Mouse (Mus musculus) forebrain, embryonic 14.5 days (tissue): ENCODE results near the gene Fam71f2. TPM values are rescaled to one million over a fixed set of nuclear protein-coding genes. Genes with fewer than 3 reads are reported as not detected.

Experiments
- ATAC-seq: fragments of 200-750 bp; cut with Nextera tagmentation; 2 replicates; pipeline ENCODE4 v1.8.0; 2017; ENCODE audit warnings: mild to moderate bottlenecking, moderate library complexity
- DNase-seq: peaks from one replicate; pipeline ENCODE4 v3.0.0-alpha.2; 2015; ENCODE audit warnings: low spot score
- H3K27ac ChIP-seq: fragments of 300-500 bp; sonication (generic); 2 replicates; pipeline ENCODE4 v1.5.1; 2014; ENCODE audit warnings: low read depth, mild to moderate bottlenecking, control low read depth, low read length, moderate library complexity
- H3K27me3 ChIP-seq: fragments of 300-500 bp; sonication (generic); replicated peaks from 2 replicates; pipeline ENCODE4 v1.6.1; 2014; ENCODE audit warnings: low read length, control low read depth, mixed read lengths; ENCODE audit not compliant: control insufficient read depth, insufficient read depth
- H3K36me3 ChIP-seq: fragments of 300-500 bp; sonication (generic); 2 replicates; pipeline ENCODE4 v1.6.1; 2014; ENCODE audit warnings: low read length, control low read depth; ENCODE audit not compliant: control insufficient read depth, insufficient read depth
- H3K4me1 ChIP-seq: fragments of 300-500 bp; sonication (generic); 2 replicates; pipeline ENCODE4 v1.6.1; 2014; ENCODE audit warnings: antibody characterized with exemption, low read length, control low read depth; ENCODE audit not compliant: control insufficient read depth, insufficient read depth
- H3K4me2 ChIP-seq: fragments of 300-500 bp; sonication (generic); 2 replicates; pipeline ENCODE4 v1.6.1; 2014; ENCODE audit warnings: mild to moderate bottlenecking, control low read depth, low read length
- H3K4me3 ChIP-seq: fragments of 300-500 bp; sonication (generic); 2 replicates; pipeline ENCODE4 v1.5.1; 2014; ENCODE audit warnings: low read depth, low read length, control low read depth
- H3K9ac ChIP-seq: fragments of 300-500 bp; sonication (generic); 2 replicates; pipeline ENCODE4 v1.6.1; 2014; ENCODE audit warnings: mild to moderate bottlenecking, low read length, control low read depth, moderate library complexity
- H3K9me3 ChIP-seq: fragments of 300-500 bp; sonication (generic); replicated peaks from 2 replicates; pipeline ENCODE4 v1.6.1; 2016; ENCODE audit warnings: low read length, control low read depth, mixed read lengths; ENCODE audit not compliant: control insufficient read depth
- WGBS: fragments of 180-500 bp; shearing (Covaris S2); extraction: QIAGEN DNeasy Blood & Tissue Kit; methylation state at CpG from one replicate; pipeline ENCODE4 v1.1.7; 2014; 5-methylcytosine and 5-hydroxymethylcytosine counted together
- polyA plus RNA-seq: library from polyadenylated mRNA; unstranded; fragments of >200 nt; fragmentation: Nextera tagmentation; extraction: Ambion mirVana; gene quantifications from 2 replicates; pipeline ENCODE4 v1.2.1, GENCODE M21; 2014

Gene Fam71f2
- polyA plus RNA-seq, result 0.53 and 1.0 TPM in 2 replicates

- no peaks in the 10 kb centered on the region for H3K27me3 ChIP-seq
- no peak for ATAC-seq
- no peaks in the 10 kb centered on the region for H3K9me3 ChIP-seq
- no peak within 1 kb of the TSS for H3K27ac ChIP-seq
- WGBS, result 82% methylated on average over 8 of the region's 8 CpGs
- no peaks in the 10 kb centered on the region for H3K4me1 ChIP-seq
- H3K4me2 ChIP-seq, result no peak within 1 kb of the TSS
- H3K36me3 ChIP-seq, result 0 out of 2 replicates have a peak, but pooled peaks cover 7% of the 10 kb centered on the region
- no peak within 1 kb of the TSS for H3K4me3 ChIP-seq
- no peak within 1 kb of the TSS for H3K9ac ChIP-seq
- DNase-seq, result no peak
Observed at GRCm38 (mm10) chr6:29279293-29279692, at the start of gene Fam71f2. Gene Fam71f2 (plus strand): TSS chr6:29279593.

- H3K4me2 ChIP-seq, result no peak overlapping the region
- no peaks in the 10 kb centered on the region for H3K4me1 ChIP-seq
- H3K9me3 ChIP-seq, result no peaks in the 10 kb centered on the region
- H3K36me3 ChIP-seq, result no peaks in the 10 kb centered on the region
- no peak overlapping the region for H3K9ac ChIP-seq
- no peaks in the 10 kb centered on the region for H3K27me3 ChIP-seq
- H3K4me3 ChIP-seq, result no peak overlapping the region
- no peak for DNase-seq
- no peak overlapping the region for H3K27ac ChIP-seq
- no peak for ATAC-seq
- WGBS, result 69% methylated on average over 6 of the region's 6 CpGs
Observed at GRCm38 (mm10) chr6:29230386-29230785, 49.0 kb upstream of the Fam71f2 start.

- no peak overlapping the region for H3K27ac ChIP-seq
Observed at GRCm38 (mm10) chr6:29231799-29232198, 47.6 kb upstream of the Fam71f2 start.

GRCm38 (mm10) chr6:29232321-29232720 is 47.1 kb upstream of the Fam71f2 start:
- Histone ChIP-seq H3K9ac (no peak overlapping the region), H3K36me3 (no peaks in the 10 kb centered on the region), H3K4me1 (no peaks in the 10 kb centered on the region), H3K27me3 (no peaks in the 10 kb centered on the region), H3K27ac (no peak overlapping the region), H3K9me3 (no peaks in the 10 kb centered on the region), H3K4me2 (no peak overlapping the region), H3K4me3 (no peak overlapping the region)
- ATAC-seq (no peak), DNase-seq (no peak)
- 82% methylated on average over 6 of the region's 6 CpGs for WGBS

More at GRCm38 (mm10) chr6:29231799-29232198, 47.6 kb upstream of the Fam71f2 start:
- 84% methylated on average over 3 of the region's 3 CpGs for WGBS
- no peak for ATAC-seq
- Histone ChIP-seq H3K9me3 (no peaks in the 10 kb centered on the region), H3K9ac (no peak overlapping the region), H3K4me2 (no peak overlapping the region), H3K36me3 (no peaks in the 10 kb centered on the region), H3K4me1 (no peaks in the 10 kb centered on the region), H3K4me3 (no peak overlapping the region), H3K27me3 (no peaks in the 10 kb centered on the region)
- DNase-seq, result no peak

DNA sequence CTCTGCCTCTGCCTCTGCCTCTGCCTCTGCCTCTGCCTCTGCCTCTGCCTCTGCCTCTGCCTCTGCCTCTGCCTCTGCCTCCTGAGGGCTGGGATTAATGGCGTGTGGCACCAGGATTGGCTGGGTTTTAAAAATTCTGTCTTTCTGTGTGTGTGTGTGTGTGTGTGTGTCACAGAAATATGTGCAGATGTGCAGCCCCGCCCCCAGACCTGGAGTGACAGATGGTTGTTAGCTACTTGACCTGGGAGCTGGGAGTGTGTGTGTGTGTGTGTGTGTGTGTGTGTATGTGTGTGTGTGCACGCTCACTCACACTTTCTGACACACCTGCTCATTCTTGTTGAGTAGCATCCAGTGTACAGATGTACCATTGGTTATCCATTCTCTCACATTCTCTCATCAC is 45.7 kb upstream of the Fam71f2 start:
- Histone ChIP-seq H3K9ac (no peak overlapping the region), H3K4me3 (no peak overlapping the region), H3K4me2 (no peak overlapping the region), H3K27me3 (no peaks in the 10 kb centered on the region), H3K27ac (no peak overlapping the region), H3K9me3 (no peaks in the 10 kb centered on the region), H3K4me1 (no peaks in the 10 kb centered on the region), H3K36me3 (no peaks in the 10 kb centered on the region)
- 78% methylated on average over 3 of the region's 3 CpGs for WGBS
- ATAC-seq (no peak), DNase-seq (no peak)

- 51% methylated on average over 8 of the region's 8 CpGs for WGBS
- Histone ChIP-seq H3K9ac (no peak overlapping the region), H3K9me3 (no peaks in the 10 kb centered on the region), H3K27ac (no peak overlapping the region), H3K36me3 (no peaks in the 10 kb centered on the region), H3K4me3 (no peak overlapping the region), H3K4me1 (no peaks in the 10 kb centered on the region), H3K27me3 (no peaks in the 10 kb centered on the region), H3K4me2 (no peak overlapping the region)
- peak; percentile 22 for DNase-seq
- no peak for ATAC-seq
Observed at GRCm38 (mm10) chr6:29234272-29234671, 45.1 kb upstream of the Fam71f2 start.

DNA sequence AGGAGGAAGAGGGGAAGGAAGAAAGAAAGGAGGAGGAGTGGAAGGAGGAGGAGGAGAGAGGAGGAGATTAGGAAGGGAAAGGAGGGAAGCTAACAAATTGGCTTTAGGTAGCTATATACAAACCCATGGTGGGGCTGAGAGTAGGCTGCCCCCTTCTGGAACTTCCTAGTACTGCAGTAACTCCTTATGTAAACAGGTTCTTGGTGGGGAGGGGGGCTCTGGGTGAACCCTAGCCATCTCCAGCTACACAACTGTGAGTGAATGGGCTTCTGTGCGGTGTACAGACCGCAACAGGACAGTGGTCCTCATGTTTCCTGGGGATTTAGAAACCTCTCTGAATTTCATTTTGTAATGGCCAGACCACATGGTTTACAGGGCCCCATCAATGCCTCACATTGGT is 38.6 kb upstream of the Fam71f2 start:
- Histone ChIP-seq H3K36me3 (no peaks in the 10 kb centered on the region), H3K9ac (no peak overlapping the region), H3K4me2 (no peak overlapping the region), H3K9me3 (no peaks in the 10 kb centered on the region), H3K4me1 (no peaks in the 10 kb centered on the region), H3K27ac (no peak overlapping the region), H3K27me3 (no peaks in the 10 kb centered on the region), H3K4me3 (no peak overlapping the region)
- WGBS, result 45% methylated on average over 2 of the region's 2 CpGs
- peak; percentile 59 for DNase-seq
- no peak for ATAC-seq

- ATAC-seq, result no peak
- no peak overlapping the region for H3K27ac ChIP-seq
- WGBS, result 45% methylated on average over 2 of the region's 2 CpGs
- H3K9ac ChIP-seq, result no peak overlapping the region
- H3K4me2 ChIP-seq, result no peak overlapping the region
- H3K27me3 ChIP-seq, result no peaks in the 10 kb centered on the region
- H3K4me3 ChIP-seq, result no peak overlapping the region
- no peak for DNase-seq
- H3K4me1 ChIP-seq, result no peaks in the 10 kb centered on the region
- H3K36me3 ChIP-seq, result no peaks in the 10 kb centered on the region
- no peaks in the 10 kb centered on the region for H3K9me3 ChIP-seq
Observed at GRCm38 (mm10) chr6:29241697-29242096, 37.7 kb upstream of the Fam71f2 start.

DNA sequence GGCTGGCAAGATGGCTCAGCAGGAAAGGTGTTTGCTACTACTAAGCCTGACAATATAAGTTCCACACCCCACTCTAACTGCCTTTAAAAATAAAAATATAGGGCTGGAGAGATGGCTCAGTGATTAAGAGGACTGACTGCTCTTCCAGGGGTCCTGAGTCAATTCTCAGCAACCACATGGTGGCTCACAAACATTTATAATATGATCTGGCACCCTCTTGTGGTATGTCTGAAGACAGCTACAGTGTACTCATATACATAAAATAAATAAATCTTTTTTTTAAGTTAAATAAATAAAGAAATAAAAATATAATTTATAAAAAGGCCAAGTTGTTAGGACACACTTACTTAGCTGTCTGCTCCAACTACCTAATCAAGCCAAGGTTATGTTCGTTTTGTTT is 37.1 kb upstream of the Fam71f2 start:
- DNase-seq (peak; percentile 17), ATAC-seq (no peak)
- no peak overlapping the region for H3K4me2 ChIP-seq
- 56% methylated on average over 1 of the region's 1 CpGs for WGBS
- H3K36me3 ChIP-seq, result no peaks in the 10 kb centered on the region
- no peaks in the 10 kb centered on the region for H3K4me1 ChIP-seq
- H3K27me3 ChIP-seq, result no peaks in the 10 kb centered on the region
- H3K4me3 ChIP-seq, result no peak overlapping the region
- no peak overlapping the region for H3K27ac ChIP-seq
- H3K9me3 ChIP-seq, result no peaks in the 10 kb centered on the region
- no peak overlapping the region for H3K9ac ChIP-seq
